Comparison of ENCODE assay signal across 15 mouse cellular contexts in the genomic region with DNA sequence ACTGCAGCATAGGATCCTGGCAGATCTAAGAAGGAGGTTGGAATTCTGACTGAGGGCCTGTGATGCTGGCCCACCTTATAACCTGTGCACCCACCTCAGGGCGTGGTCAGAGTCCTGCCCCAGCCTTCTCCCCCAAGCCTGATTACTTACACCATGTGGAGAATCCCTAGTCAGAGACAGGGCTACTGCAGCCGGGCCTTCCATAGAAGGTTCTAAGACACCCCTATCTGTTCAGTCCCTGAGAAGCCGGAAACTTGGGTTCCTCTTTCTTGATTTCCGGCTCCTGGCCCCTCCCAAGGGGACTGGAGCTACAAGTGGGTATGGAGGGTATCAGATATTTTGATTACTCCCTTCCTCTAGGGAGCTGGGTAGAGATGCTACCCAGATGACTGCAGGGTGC. TPM values are rescaled to one million over a fixed set of nuclear protein-coding genes. Genes with fewer than 3 reads are reported as not detected.
A peak's percentile ranks its signal among the peaks of the same experiment; 100 is the strongest.
DNase-seq lines count a peak whose midpoint lies in the region; ATAC-seq lines count a peak whose summit lies in the region.
"Had no signal": no experiment of that assay in that cellular context is flagged by ENCODE, and none has a peak within 500 bp of the region (broad histone marks: within the 10 kb centered on the region; RNA-seq: fewer than 3 reads in every experiment).

No protein-coding gene starts in this region.

- H3K9me3 ChIP-seq in limb, embryonic 13.5 days, result no peaks in the 10 kb centered on the region
- no peaks in the 10 kb centered on the region for H3K9me3 ChIP-seq in limb, embryonic 10.5 days (replicated peaks)
- no peaks in the 10 kb centered on the region for H3K9me3 ChIP-seq in hindbrain, embryonic 16.5 days (ENCODE audit: control insufficient read depth, low read length)
- H3K9me3 ChIP-seq: forebrain, embryonic 10.5 days; midbrain, embryonic 15.5 days had no signal

- H3K4me1 ChIP-seq in limb, embryonic 13.5 days, result peaks cover 26% of the 10 kb centered on the region
- peaks cover 31% of the 10 kb centered on the region for H3K4me1 ChIP-seq in limb, embryonic 10.5 days
- H3K4me1 ChIP-seq in hindbrain, embryonic 16.5 days (ENCODE audit: control insufficient read depth, insufficient read depth, low read depth, low read length), result peaks cover 15% of the 10 kb centered on the region

- H3K4me2 ChIP-seq in limb, embryonic 13.5 days (replicated peaks), result no peak overlapping the region
- no peak overlapping the region for H3K4me2 ChIP-seq in hindbrain, embryonic 16.5 days (ENCODE audit: low read length)

- H3K27me3 ChIP-seq in limb, embryonic 13.5 days, result 0 out of 2 replicates have a peak, but pooled peaks cover 9% of the 10 kb centered on the region
- H3K27me3 ChIP-seq in limb, embryonic 10.5 days (ENCODE audit: low read depth, poor library complexity, severe bottlenecking), result peaks cover 18% of the 10 kb centered on the region
- no peaks in the 10 kb centered on the region for H3K27me3 ChIP-seq in hindbrain, embryonic 16.5 days (replicated peaks; ENCODE audit: control insufficient read depth, insufficient read depth, low read length)
- H3K27me3 ChIP-seq: midbrain, embryonic 15.5 days had no signal

- H3K9ac ChIP-seq in limb, embryonic 13.5 days, result peak overlapping the region; percentile 80; the same call in 1 of the 2 replicates
- H3K9ac ChIP-seq in hindbrain, embryonic 16.5 days (ENCODE audit: low read depth, low read length), result no peak overlapping the region
- H3K9ac ChIP-seq: midbrain, embryonic 15.5 days had no signal

- no peak for DNase-seq in limb, embryonic 10.5 days (ENCODE audit: low spot score)
- peak; percentile 49 for DNase-seq in CD4-positive helper T cell, adult 2 months (ENCODE audit: low read depth, low spot score)
- DNase-seq in embryo, embryonic 10.5 days (ENCODE audit: low spot score), result no peak
- no peak for DNase-seq in cerebellum, postnatal 36 days
- DNase-seq: adrenal gland, postnatal 10 days had no signal

- WGBS in limb, embryonic 13.5 days, result 87% methylated on average over 4 of the region's 4 CpGs
- 94% methylated on average over 4 of the region's 4 CpGs for WGBS in limb, embryonic 10.5 days
- WGBS in hindbrain, embryonic 16.5 days, result 91% methylated on average over 4 of the region's 4 CpGs

- peaks cover 51% of the 10 kb centered on the region for H3K36me3 ChIP-seq in limb, embryonic 13.5 days
- H3K36me3 ChIP-seq in limb, embryonic 10.5 days, result peaks cover 50% of the 10 kb centered on the region
- peaks cover 9% of the 10 kb centered on the region; the same call in 1 of the 2 replicates for H3K36me3 ChIP-seq in hindbrain, embryonic 16.5 days (ENCODE audit: control insufficient read depth, insufficient read depth, low read length)

- ATAC-seq in limb, embryonic 13.5 days (ENCODE audit: low FRiP score, low read depth), result no peak
- peak; percentile 25 for ATAC-seq in activated CD4-positive, CD25-positive, alpha-beta regulatory T cell, adult 4 months
- peak; percentile 50 for ATAC-seq in megakaryocyte, adult 5-6 weeks (ENCODE audit: poor library complexity, severe bottlenecking)
- no peak for ATAC-seq in hindbrain, embryonic 16.5 days
- ATAC-seq: hindbrain, postnatal 0 days; midbrain, embryonic 15.5 days had no signal

- no peak overlapping the region for H3K4me3 ChIP-seq in limb, embryonic 13.5 days
- no peak overlapping the region for H3K4me3 ChIP-seq in limb, embryonic 10.5 days
- H3K4me3 ChIP-seq in hindbrain, embryonic 16.5 days (ENCODE audit: low read length), result no peak overlapping the region
- H3K4me3 ChIP-seq: midbrain, embryonic 15.5 days had no signal

- no peak overlapping the region for H3K27ac ChIP-seq in limb, embryonic 13.5 days
- H3K27ac ChIP-seq in limb, embryonic 10.5 days, result no peak overlapping the region
- H3K27ac ChIP-seq in hindbrain, embryonic 16.5 days (ENCODE audit: low read depth, low read length), result no peak overlapping the region
- H3K27ac ChIP-seq: forebrain, embryonic 10.5 days; hindbrain, postnatal 0 days; midbrain, embryonic 15.5 days had no signal

RNA-seq across cellular contexts. Expression of gene Rgs19, which starts 2.2 kb away (rescaled TPM):
- polyA plus RNA-seq in limb, embryonic 13.5 days (2015; fragmentation: Nextera tagmentation; extraction: Ambion mirVana), result 79.0 and 82.0 TPM in 2 replicates
- polyA plus RNA-seq in limb, embryonic 10.5 days (2016; fragmentation: Nextera tagmentation; extraction: Ambion mirVana), result 94.3 and 96.4 TPM in 2 replicates
- polyA plus RNA-seq in activated CD4-positive, CD25-positive, alpha-beta regulatory T cell, adult 4 months (2017; shearing (Covaris generic)), result 100 to 1,000 TPM; 199 to 210 TPM
- 502 and 576 TPM in 2 replicates for total RNA-seq in megakaryocyte, adult 5-6 weeks (2015)
- 162 and 178 TPM in 2 replicates for total RNA-seq in megakaryocyte, adult 5-6 weeks (2017)
- polyA plus RNA-seq in hindbrain, embryonic 16.5 days (2015; fragmentation: Nextera tagmentation; extraction: Ambion mirVana), result 68.9 and 71.9 TPM in 2 replicates

RNA-seq across cellular contexts. Expression of gene Lkaaear1, which starts 6.7 kb away (rescaled TPM):
- polyA plus RNA-seq in limb, embryonic 13.5 days (2015; fragmentation: Nextera tagmentation; extraction: Ambion mirVana), result not detected in 2 replicates
- not detected in 2 replicates for polyA plus RNA-seq in limb, embryonic 10.5 days (2016; fragmentation: Nextera tagmentation; extraction: Ambion mirVana)
- polyA plus RNA-seq in activated CD4-positive, CD25-positive, alpha-beta regulatory T cell, adult 4 months (2017; shearing (Covaris generic)), result not detected
- not detected in 2 replicates for total RNA-seq in megakaryocyte, adult 5-6 weeks (2015)
- not detected in 2 replicates for total RNA-seq in megakaryocyte, adult 5-6 weeks (2017)
- not detected in 2 replicates for polyA plus RNA-seq in hindbrain, embryonic 16.5 days (2015; fragmentation: Nextera tagmentation; extraction: Ambion mirVana)
- total RNA-seq: adrenal gland, postnatal 10 days; ES-E14; gastrocnemius, postnatal 4 days; hindbrain, postnatal 0 days had no signal
- polyA plus RNA-seq: forebrain, embryonic 10.5 days; hindbrain, postnatal 0 days; limb, embryonic 11.5 days; midbrain, embryonic 15.5 days had no signal

RNA-seq across cellular contexts. Expression of gene Tcea2, which starts 11.5 kb away (rescaled TPM):
- 33.3 and 34.3 TPM in 2 replicates for polyA plus RNA-seq in limb, embryonic 13.5 days (2015; fragmentation: Nextera tagmentation; extraction: Ambion mirVana)
- polyA plus RNA-seq in limb, embryonic 10.5 days (2016; fragmentation: Nextera tagmentation; extraction: Ambion mirVana), result 16.5 and 25.8 TPM in 2 replicates
- 10 to 100 TPM in 1 of 2 experiments, 1 to 10 TPM in 1; 9.8 to 12.1 TPM for polyA plus RNA-seq in activated CD4-positive, CD25-positive, alpha-beta regulatory T cell, adult 4 months (2017; shearing (Covaris generic))
- 9.4 and 9.6 TPM in 2 replicates for total RNA-seq in megakaryocyte, adult 5-6 weeks (2015)
- 6.3 and 8.2 TPM in 2 replicates for total RNA-seq in megakaryocyte, adult 5-6 weeks (2017)
- 47.7 and 50.0 TPM in 2 replicates for polyA plus RNA-seq in hindbrain, embryonic 16.5 days (2015; fragmentation: Nextera tagmentation; extraction: Ambion mirVana)

RNA-seq across cellular contexts. Expression of gene Sox18, which starts 20.1 kb away (rescaled TPM):
- polyA plus RNA-seq in limb, embryonic 13.5 days (2015; fragmentation: Nextera tagmentation; extraction: Ambion mirVana), result 28.5 and 30.0 TPM in 2 replicates
- 25.9 and 27.9 TPM in 2 replicates for polyA plus RNA-seq in limb, embryonic 10.5 days (2016; fragmentation: Nextera tagmentation; extraction: Ambion mirVana)
- not detected for polyA plus RNA-seq in activated CD4-positive, CD25-positive, alpha-beta regulatory T cell, adult 4 months (2017; shearing (Covaris generic))
- 0.14 and 0.20 TPM in 2 replicates for total RNA-seq in megakaryocyte, adult 5-6 weeks (2015)
- not detected in 2 replicates for total RNA-seq in megakaryocyte, adult 5-6 weeks (2017)
- polyA plus RNA-seq in hindbrain, embryonic 16.5 days (2015; fragmentation: Nextera tagmentation; extraction: Ambion mirVana), result 18.0 TPM in 2 replicates

RNA-seq across cellular contexts. Expression of gene Oprl1, which starts 23.2 kb away (rescaled TPM):
- 1.2 and 1.4 TPM in 2 replicates for polyA plus RNA-seq in limb, embryonic 13.5 days (2015; fragmentation: Nextera tagmentation; extraction: Ambion mirVana)
- polyA plus RNA-seq in limb, embryonic 10.5 days (2016; fragmentation: Nextera tagmentation; extraction: Ambion mirVana), result 0.33 and 0.65 TPM in 2 replicates
- polyA plus RNA-seq in activated CD4-positive, CD25-positive, alpha-beta regulatory T cell, adult 4 months (2017; shearing (Covaris generic)), result not detected
- not detected in 2 replicates for total RNA-seq in megakaryocyte, adult 5-6 weeks (2015)
- total RNA-seq in megakaryocyte, adult 5-6 weeks (2017), result not detected in 2 replicates
- 93.8 and 96.3 TPM in 2 replicates for polyA plus RNA-seq in hindbrain, embryonic 16.5 days (2015; fragmentation: Nextera tagmentation; extraction: Ambion mirVana)
- total RNA-seq: gastrocnemius, postnatal 4 days had no signal

Comparison
In these comparisons a context has a peak if more than half of its experiments do, and no peak if none do; other contexts are left out.
1. ATAC-seq: peak in activated CD4-positive, CD25-positive, alpha-beta regulatory T cell, adult 4 months (single experiment) and megakaryocyte, adult 5-6 weeks (single experiment); none in limb, embryonic 13.5 days (single experiment) and hindbrain, embryonic 16.5 days (single experiment).